Mouse (Mus musculus): ENCODE measurements around the gene Psip1. TPM values are rescaled to one million over a fixed set of nuclear protein-coding genes. Genes with fewer than 3 reads are reported as not detected.
A peak's percentile ranks its signal among the peaks of the same experiment; 100 is the strongest.
"Not testable (repeated sequence)": the region's sequence is repeated elsewhere in the genome, so short reads cannot be mapped to it uniquely, and the experiment has no call there.

Gene Psip1
- polyA plus RNA-seq, 1 experiment from 2014 or later, result 313 TPM

DNA sequence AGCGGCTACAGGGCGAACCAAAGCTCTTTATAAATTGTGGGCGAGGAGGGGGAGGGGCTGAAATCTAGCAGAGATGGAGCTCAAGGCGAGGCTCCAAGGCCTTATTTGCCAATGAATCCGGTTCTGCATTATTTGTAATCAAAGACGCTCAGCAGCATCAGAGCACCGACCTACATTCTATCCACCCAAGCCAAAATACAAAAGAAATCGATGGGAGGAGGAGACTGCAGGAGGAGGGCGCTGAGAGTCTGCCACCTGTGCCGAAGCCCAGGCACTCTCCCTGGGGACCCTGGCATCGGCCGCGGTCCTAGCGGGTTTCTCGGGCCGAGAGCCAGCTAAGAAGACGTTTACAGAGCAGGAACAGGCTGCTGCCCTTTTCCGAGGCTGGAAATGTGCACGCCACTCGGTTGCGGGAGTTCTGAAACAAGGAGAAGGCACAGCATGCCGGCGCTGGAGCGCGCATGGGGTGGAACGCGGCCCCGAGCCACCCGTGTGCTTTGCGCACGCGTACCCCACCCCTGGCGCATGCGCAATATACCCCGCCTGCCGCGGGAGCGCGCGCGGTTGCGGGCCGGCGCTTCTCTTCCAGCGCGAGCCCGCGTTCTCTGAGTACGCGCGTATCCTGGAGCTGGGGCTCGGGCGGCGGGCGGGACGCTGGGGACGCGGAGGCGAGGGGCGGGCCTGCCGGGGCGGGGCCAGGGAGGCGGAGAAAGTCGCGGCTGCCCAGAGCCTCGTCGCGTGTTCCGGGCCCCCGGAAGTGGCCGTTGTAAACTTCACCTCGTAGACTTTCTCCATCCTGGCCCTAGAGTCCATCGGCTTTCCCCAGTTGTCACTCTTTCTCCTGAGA lies 38.8 kb upstream of the Psip1 start, which contains the start of gene Ccdc171:
Ccdc171 (plus strand) TSS at position 703 of the 847 bp plus-strand sequence.
- under 1% methylated on average over 65 of the region's 73 CpGs for WGBS
- no peaks in the 10 kb centered on the region for H3K9me3 ChIP-seq (ENCODE audit: control insufficient read depth, low read length)
- peak within 1 kb of the TSS; percentile 75 for H3K4me2 ChIP-seq (ENCODE audit: low read depth, severe bottlenecking)
- H3K9ac ChIP-seq (ENCODE audit: low read length), result peak within 1 kb of the TSS; percentile 78
- peak within 1 kb of the TSS; percentile 70 for H3K4me3 ChIP-seq (ENCODE audit: low read depth, low read length)
- H3K4me1 ChIP-seq (ENCODE audit: control insufficient read depth, insufficient read depth, low read length), result peaks cover 10% of the 10 kb centered on the region
- H3K36me3 ChIP-seq (ENCODE audit: control insufficient read depth, insufficient read depth, low read length), result no peaks in the 10 kb centered on the region
- ATAC-seq (ENCODE audit: insufficient number of reproducible peaks, low FRiP score, low TSS enrichment, low read depth) (peak; percentile 93), DNase-seq (ENCODE audit: low spot score) (peak; percentile 98)
- H3K27ac ChIP-seq (replicated peaks; ENCODE audit: low read depth, low read length), result peak within 1 kb of the TSS; percentile 86
- H3K27me3 ChIP-seq (ENCODE audit: control insufficient read depth, insufficient read depth, low read length), result no peaks in the 10 kb centered on the region

DNA sequence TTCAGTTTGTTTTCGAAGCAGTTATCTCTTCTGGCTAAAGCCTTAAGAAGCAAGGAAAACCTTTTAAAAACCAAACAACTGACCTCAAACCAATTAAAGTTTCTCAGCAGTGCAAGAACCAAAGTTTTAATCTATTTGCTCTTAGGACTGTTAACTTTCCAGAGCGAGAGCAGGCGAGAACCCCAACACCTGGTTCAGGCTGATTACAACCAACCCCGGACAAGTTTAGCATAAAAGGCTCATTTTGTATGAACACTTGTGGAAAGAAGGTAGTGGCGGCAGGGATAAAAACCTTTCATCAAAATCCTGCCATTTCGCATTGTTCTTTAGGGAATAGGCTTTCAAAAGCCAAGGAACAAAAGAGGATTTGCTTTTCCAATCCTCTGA lies 38.2 kb upstream of the Psip1 start:
- DNase-seq (ENCODE audit: low spot score), result no peak
- WGBS, result 15% methylated on average over 6 of the region's 6 CpGs
- Histone ChIP-seq H3K9ac (ENCODE audit: low read length) (peak overlapping the region; percentile 78), H3K4me3 (ENCODE audit: low read depth, low read length) (peak overlapping the region; percentile 70), H3K9me3 (ENCODE audit: control insufficient read depth, low read length) (no peaks in the 10 kb centered on the region), H3K36me3 (ENCODE audit: control insufficient read depth, insufficient read depth, low read length) (no peaks in the 10 kb centered on the region), H3K27ac (replicated peaks; ENCODE audit: low read depth, low read length) (peak overlapping the region; percentile 86), H3K4me1 (ENCODE audit: control insufficient read depth, insufficient read depth, low read length) (peaks cover 10% of the 10 kb centered on the region), H3K27me3 (ENCODE audit: control insufficient read depth, insufficient read depth, low read length) (no peaks in the 10 kb centered on the region), H3K4me2 (ENCODE audit: low read depth, severe bottlenecking) (peak overlapping the region; percentile 75)
- no peak for ATAC-seq (ENCODE audit: insufficient number of reproducible peaks, low FRiP score, low TSS enrichment, low read depth)

DNA sequence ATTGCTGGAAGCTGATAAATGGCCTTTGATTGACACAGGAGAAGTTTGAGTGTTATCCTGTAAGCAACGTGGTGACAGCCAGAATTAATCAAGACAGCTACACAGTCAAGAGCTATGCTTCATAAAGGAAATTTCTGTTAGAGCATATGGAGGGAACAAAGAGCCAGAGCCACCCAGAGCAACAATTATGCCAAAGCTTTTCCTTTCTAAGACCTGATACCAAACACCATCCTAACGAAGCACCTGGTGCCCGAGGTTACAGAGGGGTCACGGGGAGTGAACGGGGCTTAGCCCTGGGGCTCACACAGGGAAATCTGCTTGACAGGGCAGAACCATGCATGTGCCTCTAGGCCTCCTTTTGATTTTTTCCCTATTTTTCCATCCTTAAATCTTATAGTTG lies 35.8 kb upstream of the Psip1 start:
- Histone ChIP-seq H3K9ac (ENCODE audit: low read length) (no peak overlapping the region), H3K9me3 (ENCODE audit: control insufficient read depth, low read length) (no peaks in the 10 kb centered on the region), H3K4me3 (ENCODE audit: low read depth, low read length) (no peak overlapping the region), H3K36me3 (ENCODE audit: control insufficient read depth, insufficient read depth, low read length) (no peaks in the 10 kb centered on the region), H3K4me1 (ENCODE audit: control insufficient read depth, insufficient read depth, low read length) (peaks cover 10% of the 10 kb centered on the region), H3K27ac (replicated peaks; ENCODE audit: low read depth, low read length) (no peak overlapping the region), H3K27me3 (ENCODE audit: control insufficient read depth, insufficient read depth, low read length) (no peaks in the 10 kb centered on the region), H3K4me2 (ENCODE audit: low read depth, severe bottlenecking) (no peak overlapping the region)
- no peak for ATAC-seq (ENCODE audit: insufficient number of reproducible peaks, low FRiP score, low TSS enrichment, low read depth)
- 45% methylated on average over 5 of the region's 5 CpGs for WGBS
- no peak for DNase-seq (ENCODE audit: low spot score)

GRCm38 (mm10) chr4:83520308-83520707 lies 34.0 kb upstream of the Psip1 start:
- Histone ChIP-seq H3K27ac (replicated peaks; ENCODE audit: low read depth, low read length) (no peak overlapping the region), H3K4me3 (ENCODE audit: low read depth, low read length) (no peak overlapping the region), H3K4me1 (ENCODE audit: control insufficient read depth, insufficient read depth, low read length) (peaks cover 5% of the 10 kb centered on the region; the same call in 1 of the 2 replicates), H3K4me2 (ENCODE audit: low read depth, severe bottlenecking) (no peak overlapping the region), H3K9ac (ENCODE audit: low read length) (no peak overlapping the region), H3K9me3 (ENCODE audit: control insufficient read depth, low read length) (no peaks in the 10 kb centered on the region), H3K27me3 (ENCODE audit: control insufficient read depth, insufficient read depth, low read length) (no peaks in the 10 kb centered on the region), H3K36me3 (ENCODE audit: control insufficient read depth, insufficient read depth, low read length) (no peaks in the 10 kb centered on the region)
- ATAC-seq (ENCODE audit: insufficient number of reproducible peaks, low FRiP score, low TSS enrichment, low read depth) (no peak), DNase-seq (ENCODE audit: low spot score) (no peak)
- WGBS, result 86% methylated on average over 4 of the region's 4 CpGs

GRCm38 (mm10) chr4:83519807-83520206 lies 33.5 kb upstream of the Psip1 start:
- no peak for ATAC-seq (ENCODE audit: insufficient number of reproducible peaks, low FRiP score, low TSS enrichment, low read depth)
- Histone ChIP-seq H3K36me3 (ENCODE audit: control insufficient read depth, insufficient read depth, low read length) (no peaks in the 10 kb centered on the region), H3K27ac (replicated peaks; ENCODE audit: low read depth, low read length) (no peak overlapping the region), H3K4me1 (ENCODE audit: control insufficient read depth, insufficient read depth, low read length) (peaks cover 5% of the 10 kb centered on the region; the same call in 1 of the 2 replicates), H3K4me3 (ENCODE audit: low read depth, low read length) (no peak overlapping the region), H3K9me3 (ENCODE audit: control insufficient read depth, low read length) (no peaks in the 10 kb centered on the region), H3K27me3 (ENCODE audit: control insufficient read depth, insufficient read depth, low read length) (no peaks in the 10 kb centered on the region), H3K9ac (ENCODE audit: low read length) (no peak overlapping the region), H3K4me2 (ENCODE audit: low read depth, severe bottlenecking) (no peak overlapping the region)
- DNase-seq (ENCODE audit: low spot score), result no peak

DNA sequence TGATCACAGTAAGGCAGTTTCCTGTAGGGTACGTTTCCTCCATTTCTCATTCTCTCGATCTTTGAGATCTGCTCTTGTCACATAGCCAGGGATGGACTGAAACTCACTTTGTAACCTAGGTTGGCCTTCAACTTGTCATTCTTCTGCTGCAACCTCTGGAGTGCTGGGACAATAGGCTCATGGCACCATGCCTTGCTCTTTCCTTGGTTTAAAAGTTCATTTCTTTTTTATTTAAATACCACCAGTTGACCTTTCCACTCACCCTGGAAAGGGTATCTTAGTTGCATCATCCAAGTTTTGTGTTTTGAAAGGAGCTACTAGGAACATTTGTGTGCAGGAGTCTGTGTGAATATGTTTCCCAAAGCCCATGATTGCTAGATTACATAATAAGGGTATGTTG lies 32.9 kb upstream of the Psip1 start:
- no peak overlapping the region for H3K27ac ChIP-seq (replicated peaks; ENCODE audit: low read depth, low read length)
- H3K36me3 ChIP-seq (ENCODE audit: control insufficient read depth, insufficient read depth, low read length), result no peaks in the 10 kb centered on the region
- no peak for DNase-seq (ENCODE audit: low spot score)
- no peak overlapping the region for H3K4me3 ChIP-seq (ENCODE audit: low read depth, low read length)
- H3K4me1 ChIP-seq (ENCODE audit: control insufficient read depth, insufficient read depth, low read length), result peaks cover 5% of the 10 kb centered on the region; the same call in 1 of the 2 replicates
- H3K27me3 ChIP-seq (ENCODE audit: control insufficient read depth, insufficient read depth, low read length), result no peaks in the 10 kb centered on the region
- no peaks in the 10 kb centered on the region for H3K9me3 ChIP-seq (ENCODE audit: control insufficient read depth, low read length)
- ATAC-seq (ENCODE audit: insufficient number of reproducible peaks, low FRiP score, low TSS enrichment, low read depth), result no peak
- no peak overlapping the region for H3K4me2 ChIP-seq (ENCODE audit: low read depth, severe bottlenecking)
- no peak overlapping the region for H3K9ac ChIP-seq (ENCODE audit: low read length)
- WGBS, result 89% methylated on average over 2 of the region's 2 CpGs

- H3K9me3 ChIP-seq (ENCODE audit: control insufficient read depth, low read length); H3K4me3 ChIP-seq (ENCODE audit: low read depth, low read length); H3K36me3 ChIP-seq (ENCODE audit: control insufficient read depth, insufficient read depth, low read length); H3K4me1 ChIP-seq (ENCODE audit: control insufficient read depth, insufficient read depth, low read length); H3K27me3 ChIP-seq (ENCODE audit: control insufficient read depth, insufficient read depth, low read length); H3K27ac ChIP-seq (replicated peaks; ENCODE audit: low read depth, low read length); ATAC-seq (ENCODE audit: insufficient number of reproducible peaks, low FRiP score, low TSS enrichment, low read depth); H3K4me2 ChIP-seq (ENCODE audit: low read depth, severe bottlenecking); DNase-seq (ENCODE audit: low spot score); H3K9ac ChIP-seq (ENCODE audit: low read length): not testable (repeated sequence)
- WGBS, result 90% methylated on average over 5 of the region's 6 CpGs
These were observed 29.9 kb upstream of the Psip1 start for GRCm38 (mm10) chr4:83516144-83516543.

GRCm38 (mm10) chr4:83514976-83515669 lies 28.9 kb upstream of the Psip1 start:
- no peaks in the 10 kb centered on the region for H3K4me1 ChIP-seq (ENCODE audit: control insufficient read depth, insufficient read depth, low read length)
- no peak overlapping the region for H3K4me3 ChIP-seq (ENCODE audit: low read depth, low read length)
- no peaks in the 10 kb centered on the region for H3K36me3 ChIP-seq (ENCODE audit: control insufficient read depth, insufficient read depth, low read length)
- H3K4me2 ChIP-seq (ENCODE audit: low read depth, severe bottlenecking), result no peak overlapping the region
- no peaks in the 10 kb centered on the region for H3K9me3 ChIP-seq (ENCODE audit: control insufficient read depth, low read length)
- H3K27ac ChIP-seq (replicated peaks; ENCODE audit: low read depth, low read length), result no peak overlapping the region
- ATAC-seq (ENCODE audit: insufficient number of reproducible peaks, low FRiP score, low TSS enrichment, low read depth) (no peak), DNase-seq (ENCODE audit: low spot score) (no peak)
- H3K9ac ChIP-seq (ENCODE audit: low read length), result no peak overlapping the region
- no peaks in the 10 kb centered on the region for H3K27me3 ChIP-seq (ENCODE audit: control insufficient read depth, insufficient read depth, low read length)
- WGBS, result 88% methylated on average over 10 of the region's 10 CpGs
